Mouse (Mus musculus) adrenal gland, adult 18-20 months (tissue): ENCODE measurements around the gene Krtap28-13. TPM values are rescaled to one million over a fixed set of nuclear protein-coding genes. Genes with fewer than 3 reads are reported as not detected.

Experiments
- DNase-seq, 2 experiments: peaks; one replicate each; pipeline ENCODE4 v3.0.0; 2021 to 2022; ENCODE audit warnings: low spot score in 2 of 2
- total RNA-seq, 2 experiments: library from RNA; stranded (reverse); gene quantifications; 1 replicate in 1 of 2; 2 replicates in 1 of 2; pipeline ENCODE4 v1.2.3; 2021

Krtap28-13 gene
- total RNA-seq, 2 experiments from 2014 or later, result not detected

DNA sequence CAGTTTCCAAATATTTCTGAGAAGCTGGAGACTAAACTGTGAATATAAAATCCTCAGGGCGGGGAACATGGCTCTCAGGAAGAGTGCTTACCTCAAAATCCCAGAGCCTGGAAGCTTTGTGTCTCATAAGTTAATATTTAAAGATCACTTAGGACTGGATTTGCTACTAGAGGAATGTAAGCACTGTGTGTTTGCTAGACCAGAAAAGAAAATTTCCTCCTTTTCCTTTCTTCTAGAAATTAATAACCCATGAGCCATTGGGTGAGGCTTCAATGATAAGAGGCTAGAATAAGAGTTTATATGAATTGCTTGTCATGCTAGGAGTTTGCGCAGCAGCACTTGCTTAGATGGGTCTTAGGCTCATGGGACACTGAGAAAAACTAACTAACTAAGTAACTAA is 24.1 kb downstream of the Krtap28-13 start:
- no peak for DNase-seq

DNA sequence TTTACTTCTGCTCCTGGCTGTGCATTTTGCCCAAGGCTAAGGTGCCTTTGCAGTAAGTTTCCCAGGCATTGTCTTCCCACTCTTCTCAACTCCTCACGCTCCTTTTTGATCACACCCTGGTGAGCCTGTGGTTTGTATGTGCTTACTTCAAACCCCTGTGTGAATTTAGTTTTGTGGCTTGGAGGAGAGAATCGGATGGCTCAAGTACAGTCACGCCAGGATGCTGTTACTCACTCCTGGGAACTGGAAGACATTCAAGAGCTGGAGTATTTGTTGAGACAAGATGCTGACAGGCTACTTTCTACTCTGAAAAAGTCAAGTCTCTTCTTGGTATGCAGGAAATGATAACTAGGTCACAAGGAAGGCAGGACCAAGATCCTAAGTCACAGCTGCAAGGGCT is 30.5 kb downstream of the Krtap28-13 start:
- DNase-seq, result no peak

DNA sequence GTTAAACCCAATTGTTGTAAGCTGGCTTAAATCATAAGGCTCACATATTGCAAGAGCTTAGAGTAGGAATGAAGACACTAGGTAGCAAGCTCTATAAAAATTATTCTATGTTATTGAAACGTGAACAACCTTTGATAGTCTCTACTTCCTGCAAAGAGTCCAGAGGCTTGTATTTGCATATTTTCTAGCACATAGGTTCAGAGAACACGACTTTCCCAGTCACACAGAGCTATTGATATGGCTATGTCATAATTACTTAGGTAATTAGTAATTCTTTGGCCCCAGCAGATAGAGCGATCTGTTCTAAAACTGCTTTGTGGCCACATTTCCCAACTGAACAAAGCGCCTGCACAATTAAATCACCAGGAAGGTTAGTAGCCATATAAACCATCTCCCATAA is 36.2 kb downstream of the Krtap28-13 start:
- DNase-seq, result no peak

DNA sequence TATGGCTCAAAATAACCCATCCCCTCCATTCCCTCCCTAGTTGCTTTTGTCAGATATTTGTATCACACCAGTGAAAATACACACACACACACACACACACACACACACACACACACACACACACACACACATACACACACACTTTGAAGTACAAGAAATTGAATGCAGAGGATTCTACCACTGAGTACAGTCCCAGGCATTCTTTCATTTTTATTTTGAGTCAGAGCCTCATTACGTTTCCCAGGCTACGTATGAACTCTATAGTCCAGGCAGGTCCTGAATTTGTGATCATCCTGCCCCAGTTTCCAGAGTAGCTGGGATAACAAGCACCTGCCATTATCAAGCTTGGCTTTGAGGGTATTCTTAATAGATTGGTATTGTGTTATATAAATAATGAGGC is 38.4 kb downstream of the Krtap28-13 start:
- DNase-seq, result no peak

DNA sequence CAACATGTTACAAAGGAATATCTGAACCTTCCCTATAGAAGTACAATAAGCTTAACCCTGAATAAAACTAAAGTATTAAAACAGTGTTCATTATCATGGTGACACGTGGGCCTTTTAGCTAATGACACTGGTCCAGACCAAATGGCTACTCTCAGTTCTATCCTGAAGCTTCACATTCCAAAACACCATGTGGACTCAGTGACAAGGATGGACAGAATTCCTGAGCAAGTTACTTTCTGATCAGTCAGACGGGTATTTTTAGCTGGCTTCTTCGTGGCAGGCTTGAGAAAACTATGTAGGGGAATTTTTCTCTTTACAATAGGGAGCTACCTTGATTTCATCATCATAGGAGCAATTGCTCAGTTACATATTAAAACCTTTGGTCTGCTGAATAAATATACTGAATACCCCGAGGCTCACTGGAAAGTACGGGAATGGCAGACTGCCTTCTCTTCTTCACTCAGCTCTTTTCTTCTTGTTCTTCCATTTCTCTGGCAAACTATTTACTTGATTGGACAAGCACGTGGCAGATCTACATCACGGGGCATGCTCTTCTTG is 38.9 kb downstream of the Krtap28-13 start:
- no peak for DNase-seq

DNA sequence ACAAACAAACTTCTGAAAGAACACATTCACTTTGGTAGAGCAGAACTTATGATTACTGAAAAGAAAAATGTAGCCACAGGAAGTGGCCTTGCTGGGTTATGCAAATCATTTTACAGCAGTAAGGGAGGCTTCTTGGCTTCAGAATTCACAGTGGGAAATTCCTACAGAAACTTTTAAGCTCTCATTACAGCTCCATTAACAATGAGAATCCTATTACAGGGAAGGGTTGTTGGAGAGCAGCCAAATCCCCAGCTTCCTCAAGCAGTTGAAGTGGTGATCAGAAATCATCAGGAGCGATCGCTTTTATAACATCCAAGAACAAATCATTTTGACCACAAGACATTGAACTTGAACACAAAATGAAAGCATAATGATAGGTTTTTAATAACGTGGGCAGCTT is 41.2 kb downstream of the Krtap28-13 start:
- no peak for DNase-seq

DNA sequence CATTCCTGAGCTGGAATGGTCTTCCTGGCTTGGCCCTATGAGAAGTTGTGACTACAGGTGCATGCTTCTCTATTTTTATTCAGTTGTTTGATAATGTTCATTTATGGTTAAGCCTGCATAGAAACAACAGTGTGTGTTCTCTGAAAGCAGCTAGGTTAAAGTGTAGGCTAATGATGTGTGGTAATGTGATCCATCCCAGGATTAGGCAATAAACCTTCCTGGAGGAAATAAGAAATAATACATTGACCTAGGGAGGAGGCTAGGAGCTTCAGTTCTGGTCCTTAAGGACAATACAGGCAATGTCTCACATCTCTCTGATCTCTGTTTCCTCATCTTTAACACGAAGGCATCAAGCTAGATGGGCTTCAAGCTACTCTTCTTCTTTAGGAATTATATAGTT is 44.7 kb downstream of the Krtap28-13 start:
- DNase-seq, result no peak

DNA sequence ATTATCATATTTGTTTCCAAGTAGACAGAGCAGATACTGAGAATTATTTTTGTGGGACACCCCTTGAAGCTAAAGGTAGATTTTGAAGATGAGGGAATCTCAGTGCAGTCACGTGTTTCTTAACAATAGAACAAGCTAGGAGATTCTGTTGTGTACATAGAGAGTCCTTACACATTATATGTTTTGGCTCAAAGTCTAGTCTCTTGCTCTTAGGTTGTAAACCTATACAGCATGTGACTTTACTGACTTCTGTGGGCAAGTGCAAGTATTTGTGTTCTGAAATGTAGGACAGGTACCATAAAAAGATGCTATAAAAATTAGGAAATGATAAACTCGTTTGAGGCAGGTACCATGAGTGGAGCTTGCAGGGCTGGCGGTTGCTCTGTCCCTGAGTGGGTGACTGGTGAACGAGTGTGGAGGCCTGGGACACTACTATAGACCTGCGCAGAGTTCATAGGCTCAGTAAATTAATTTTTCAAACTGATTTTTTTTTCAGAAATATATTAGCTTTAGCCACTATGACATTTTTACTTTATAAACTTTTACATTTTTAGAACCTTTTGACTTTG is 46.8 kb downstream of the Krtap28-13 start:
- DNase-seq, result no peak

DNA sequence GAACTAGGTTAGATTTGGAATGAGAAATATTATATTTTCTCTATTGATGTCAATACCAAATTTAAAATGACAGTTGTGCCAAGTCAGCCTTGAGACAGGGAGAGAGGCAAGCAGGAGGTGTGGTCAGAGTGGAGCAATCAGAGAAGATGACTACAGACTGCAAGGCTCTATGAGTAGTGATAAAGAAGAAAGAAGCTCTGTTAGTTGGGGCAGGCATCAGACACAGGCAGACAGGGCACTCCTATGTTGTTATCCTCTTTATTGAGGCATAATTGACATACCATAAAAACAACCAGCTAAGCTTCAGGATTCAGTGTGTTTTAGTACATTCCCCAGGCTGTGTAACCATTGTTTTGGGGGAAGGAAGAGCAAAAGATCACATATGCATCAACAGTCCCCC is 50.3 kb downstream of the Krtap28-13 start:
- no peak for DNase-seq

Other genes with a start within 250 kb of the Krtap28-13 start
- 10 to 100 TPM; 47.9 to 54.4 TPM for gene Agfg1, start 221.4 kb upstream of the Krtap28-13 start, total RNA-seq
- gene A030005L19Rik, start 147.6 kb upstream of the Krtap28-13 start, total RNA-seq, result not detected
- not detected for gene A030014E15Rik, start 136.0 kb upstream of the Krtap28-13 start, total RNA-seq
- not detected for gene Gm6217, start 129.5 kb upstream of the Krtap28-13 start, total RNA-seq
- gene A030003K21Rik, start 117.5 kb upstream of the Krtap28-13 start, total RNA-seq, result not detected
- gene Gm7544, start 104.9 kb upstream of the Krtap28-13 start, total RNA-seq, result not detected
- not detected for gene Gm47955, start 100.6 kb upstream of the Krtap28-13 start, total RNA-seq
- gene Gm47959, start 60.4 kb upstream of the Krtap28-13 start, total RNA-seq, result not detected
- gene Slc19a3, start 22.5 kb upstream of the Krtap28-13 start, total RNA-seq, result under 1 TPM; 0.16 to 0.30 TPM
- gene Krtap28-10, start 18.4 kb upstream of the Krtap28-13 start, total RNA-seq, result not detected
- gene Gm47969, start 16.0 kb upstream of the Krtap28-13 start, total RNA-seq, result not detected
- gene A030005K14Rik, start 1.6 kb upstream of the Krtap28-13 start, total RNA-seq, result not detected
- gene Ccl20, start 55.8 kb downstream of the Krtap28-13 start, total RNA-seq, result not detected
- gene Daw1, start 98.8 kb downstream of the Krtap28-13 start, total RNA-seq, result not detected